Mouse (Mus musculus) myocyte (in vitro differentiated cells): ENCODE measurements around the gene Ugt1a10. TPM values are rescaled to one million over a fixed set of nuclear protein-coding genes. Genes with fewer than 3 reads are reported as not detected.
A peak's percentile ranks its signal among the peaks of the same experiment; 100 is the strongest.
"Not testable (repeated sequence)": the region's sequence is repeated elsewhere in the genome, so short reads cannot be mapped to it uniquely, and the experiment has no call there.

Experiments used
- H3K27me3 ChIP-seq: one replicate; pipeline ENCODE4 v1.6.1; 2011; ENCODE audit not compliant: control insufficient read depth, insufficient read depth, insufficient read length
- H3K36me3 ChIP-seq: one replicate; pipeline ENCODE4 v1.6.1; 2011; ENCODE audit not compliant: control insufficient read depth, insufficient read depth
- H3K4me2 ChIP-seq: one replicate; pipeline ENCODE4 v1.6.1; 2011; ENCODE audit warnings: low read depth, control low read depth
- H3K4me3 ChIP-seq: one replicate; pipeline ENCODE4 v1.5.1; 2011; ENCODE audit warnings: mild to moderate bottlenecking, control low read depth, moderate library complexity
- H3K79me2 ChIP-seq: one replicate; pipeline ENCODE4 v1.6.1; 2011; ENCODE audit not compliant: control insufficient read depth, insufficient read depth
- H3ac ChIP-seq: one replicate; pipeline ENCODE4 v1.6.1; 2011; ENCODE audit not compliant: control insufficient read depth, insufficient read length
- CEBPB ChIP-seq: IDR thresholded peaks from 2 replicates; pipeline ENCODE4 v1.6.1; 2011; ENCODE audit warnings: mild to moderate bottlenecking, moderate library complexity; ENCODE audit not compliant: poor library complexity, insufficient read depth, severe bottlenecking
- E2F4 ChIP-seq: IDR thresholded peaks from one replicate; pipeline ENCODE4 v1.6.1; 2011; ENCODE audit warnings: mild to moderate bottlenecking, control low read depth, moderate library complexity; ENCODE audit not compliant: insufficient read depth
- MAX ChIP-seq: IDR thresholded peaks from one replicate; pipeline ENCODE4 v1.6.1; 2011; ENCODE audit warnings: low read depth, mild to moderate bottlenecking, control low read depth
- MYOD1 ChIP-seq, 3 experiments: IDR thresholded peaks; one replicate each; pipeline ENCODE4 v1.6.1; 2011; ENCODE audit warnings: control low read depth in 2 of 3, low read depth in 2 of 3, mild to moderate bottlenecking in 2 of 3, moderate library complexity in 1 of 3; ENCODE audit not compliant: insufficient read length in 2 of 3, control insufficient read depth in 1 of 3
- MYOG ChIP-seq, 3 experiments: IDR thresholded peaks; one replicate each; pipeline ENCODE4 v1.6.1; 2011; ENCODE audit warnings: control low read depth in 2 of 3, low read depth in 2 of 3, mild to moderate bottlenecking in 2 of 3; ENCODE audit not compliant: insufficient read length in 2 of 3, control insufficient read depth in 1 of 3, insufficient read depth in 1 of 3
- POLR2A ChIP-seq: IDR thresholded peaks from one replicate; pipeline ENCODE4 v1.6.1; 2011; ENCODE audit warnings: low read depth, mild to moderate bottlenecking, control low read depth, moderate library complexity; ENCODE audit not compliant: insufficient read length
- POLR2AphosphoS2 ChIP-seq: IDR thresholded peaks from one replicate; pipeline ENCODE4 v1.6.1; 2011; ENCODE audit warnings: low read depth, control low read depth; ENCODE audit not compliant: insufficient read length
- REST ChIP-seq: IDR thresholded peaks from one replicate; pipeline ENCODE4 v1.6.1; 2011; ENCODE audit warnings: mild to moderate bottlenecking, control low read depth, moderate library complexity; ENCODE audit not compliant: insufficient read depth, insufficient read length
- SRF ChIP-seq: IDR thresholded peaks from one replicate; pipeline ENCODE4 v1.6.1; 2011; ENCODE audit warnings: low read depth; ENCODE audit not compliant: control insufficient read depth, insufficient read length
- TCF12 ChIP-seq: IDR thresholded peaks from one replicate; pipeline ENCODE4 v1.6.1; 2011; ENCODE audit warnings: mild to moderate bottlenecking, control low read depth; ENCODE audit not compliant: poor library complexity, insufficient read depth, severe bottlenecking
- TCF3 ChIP-seq: IDR thresholded peaks from one replicate; pipeline ENCODE4 v1.6.1; 2011; ENCODE audit warnings: low read depth, control low read depth; ENCODE audit not compliant: insufficient read length
- USF1 ChIP-seq: IDR thresholded peaks from one replicate; pipeline ENCODE4 v1.6.1; 2011; ENCODE audit warnings: low read depth, mild to moderate bottlenecking, control low read depth, moderate library complexity
- polyA plus RNA-seq: library from polyadenylated mRNA; unstranded; fragments of >200 nt; fragmentation: generic; extraction: Trizol; gene quantifications from one replicate; pipeline ENCODE4 v1.2.1, GENCODE M21; 2012; ENCODE audit warnings: missing spikeins

Ugt1a10 gene
- polyA plus RNA-seq, 1 experiment, result not detected

DNA sequence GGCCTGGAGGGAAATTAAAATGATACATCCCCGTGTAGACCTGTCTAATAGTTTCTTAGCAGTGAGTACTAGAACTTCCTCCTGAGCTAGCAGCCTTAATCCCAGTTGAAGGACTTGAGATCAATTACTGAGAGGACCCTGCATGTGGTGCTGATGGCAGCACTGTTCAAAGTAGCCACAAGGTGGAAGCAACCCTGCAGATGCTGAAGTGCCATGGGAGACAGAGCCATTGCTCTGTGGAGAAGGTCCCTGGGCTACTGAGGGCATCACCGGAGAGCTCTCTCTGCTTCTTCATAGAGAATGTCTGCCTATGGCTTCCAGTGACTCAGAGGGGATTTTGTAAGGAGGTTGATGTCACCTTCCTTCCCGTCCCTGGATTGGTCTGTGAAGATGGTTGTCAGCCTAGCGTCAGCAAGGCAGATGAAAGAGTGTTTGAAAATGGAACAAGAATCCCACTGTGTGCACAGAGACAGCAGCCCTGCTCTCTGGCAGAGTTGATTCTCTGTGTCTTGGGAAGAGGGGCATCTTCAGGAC lies 70.7 kb downstream of the Ugt1a10 start:
- not testable (repeated sequence) for H3K79me2 ChIP-seq, H3K4me3 ChIP-seq, H3ac ChIP-seq, H3K36me3 ChIP-seq, H3K4me2 ChIP-seq, H3K27me3 ChIP-seq

DNA sequence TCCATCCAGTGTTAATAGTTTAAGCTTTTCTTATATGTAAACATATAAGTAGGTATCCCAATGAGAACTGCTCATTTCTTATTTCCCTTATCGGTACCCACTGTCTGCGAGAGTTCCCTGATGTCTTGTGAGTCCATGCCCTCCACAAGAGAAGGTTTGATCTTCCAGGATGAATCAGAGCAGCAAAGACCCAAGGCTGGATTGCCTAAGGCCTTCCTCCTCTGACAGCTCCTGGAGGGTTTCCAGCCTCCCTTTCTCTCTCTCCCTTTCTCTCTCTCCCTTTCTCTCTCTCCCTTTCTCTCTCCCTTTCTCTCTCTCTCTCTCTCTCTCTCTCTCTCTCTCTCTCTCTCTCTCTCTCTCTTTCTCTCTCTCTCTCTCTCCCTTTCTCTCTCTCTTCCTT lies 73.9 kb downstream of the Ugt1a10 start:
- H3K4me2 ChIP-seq, H3K27me3 ChIP-seq, H3K79me2 ChIP-seq, H3ac ChIP-seq, H3K4me3 ChIP-seq, H3K36me3 ChIP-seq: not testable (repeated sequence)

DNA sequence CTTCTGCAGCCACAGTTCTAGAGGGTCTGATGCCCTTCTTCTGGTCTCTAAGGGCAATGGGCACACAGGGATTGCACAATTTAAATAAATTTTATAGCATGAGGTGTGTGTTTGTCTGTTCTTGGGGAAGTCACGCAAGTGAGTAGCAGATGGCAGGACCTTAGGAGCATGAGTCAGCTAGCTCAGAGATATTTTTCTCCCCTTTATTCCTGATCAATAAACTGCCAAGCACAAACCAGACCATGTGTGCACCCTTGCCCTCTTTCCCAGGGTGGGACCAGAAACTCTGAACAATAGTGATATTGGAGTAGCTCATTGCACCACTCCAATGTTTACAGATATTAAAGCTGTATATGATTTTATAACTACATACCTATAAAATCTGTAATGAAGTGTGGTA lies 75.0 kb downstream of the Ugt1a10 start:
- not testable (repeated sequence) for H3K4me2 ChIP-seq, H3K79me2 ChIP-seq, H3ac ChIP-seq, H3K4me3 ChIP-seq, H3K27me3 ChIP-seq, H3K36me3 ChIP-seq

DNA sequence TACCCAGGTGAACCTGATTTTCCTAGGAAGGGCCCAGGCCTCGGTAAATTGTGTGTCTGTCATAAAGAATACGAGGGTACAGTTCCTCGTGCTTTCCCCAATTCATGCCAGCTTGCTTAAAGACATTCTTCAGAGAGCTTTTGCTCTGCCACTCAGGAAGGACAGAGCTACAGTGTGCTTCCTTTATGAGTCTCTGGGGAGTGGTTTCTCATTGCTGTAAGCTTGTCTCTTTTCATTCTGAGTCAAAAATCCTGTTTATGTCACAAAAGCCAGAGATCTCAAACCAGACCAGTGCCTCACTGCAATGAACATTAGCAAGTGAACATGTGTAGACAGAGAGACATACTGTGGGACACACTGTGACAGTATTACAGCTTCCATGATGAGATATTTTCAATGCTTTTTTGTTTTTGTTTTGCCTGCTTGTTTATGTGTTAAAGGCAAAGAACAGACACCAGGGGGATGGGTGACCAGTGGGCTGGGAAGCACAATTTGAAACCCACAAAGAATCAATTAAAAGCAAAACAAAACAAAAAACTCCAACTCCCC lies 78.8 kb downstream of the Ugt1a10 start:
- TF ChIP-seq USF1, result no peak
- no peak for TF ChIP-seq MAX
- no peak for TF ChIP-seq REST
- TF ChIP-seq TCF12, result no peak
- no peak for TF ChIP-seq POLR2AphosphoS2
- no peak for TF ChIP-seq TCF3
- TF ChIP-seq MYOD1 (IDR thresholded peaks at IDR 0.05; ENCODE audit: control insufficient read depth in 1 of 3, insufficient read length in 2 of 3, low read depth in 2 of 3), result no peak
- no peak for TF ChIP-seq CEBPB
- no peak for TF ChIP-seq MYOG (IDR thresholded peaks at IDR 0.05; ENCODE audit: control insufficient read depth in 1 of 3, insufficient read depth in 1 of 3, insufficient read length in 2 of 3, low read depth in 2 of 3)
- H3K79me2 ChIP-seq, result no peaks in the 10 kb centered on the region
- no peaks in the 10 kb centered on the region for H3K36me3 ChIP-seq
- H3K27me3 ChIP-seq, result no peaks in the 10 kb centered on the region
- peak overlapping the region; percentile 47 for H3K4me2 ChIP-seq
- H3ac ChIP-seq, result no peak overlapping the region
- no peak overlapping the region for H3K4me3 ChIP-seq

DNA sequence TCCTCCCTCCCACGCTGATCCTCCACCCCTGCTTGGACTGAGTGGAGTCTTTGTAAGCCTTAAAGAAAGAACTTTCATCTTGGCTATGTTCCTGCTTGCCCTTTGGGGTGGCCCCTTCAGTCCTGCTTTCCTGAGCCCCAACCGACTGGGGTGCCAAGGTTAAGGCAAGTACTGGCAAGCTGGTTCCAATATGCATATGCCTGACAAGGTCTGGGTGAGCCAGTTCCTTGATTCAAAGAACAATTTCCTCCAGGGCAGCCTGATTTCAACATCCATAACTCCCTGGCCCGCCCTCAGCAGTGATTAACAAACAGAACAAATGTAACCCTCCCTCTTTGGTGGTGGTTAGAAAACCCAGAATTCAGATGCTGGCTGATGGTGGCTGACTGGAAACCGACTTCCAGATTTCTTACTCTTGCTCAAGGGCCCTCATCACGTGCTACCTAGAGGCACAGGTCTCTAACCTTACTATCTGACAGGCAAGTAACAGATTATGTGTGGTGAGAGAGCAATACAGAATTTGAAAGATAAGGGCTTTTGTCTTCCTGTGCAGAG lies 79.3 kb downstream of the Ugt1a10 start, which contains the start of gene Ugt1a6a:
TSS of gene Ugt1a6a (plus strand) at position 353 of the 555 bp plus-strand sequence.
- H3ac ChIP-seq, H3K4me3 ChIP-seq, H3K27me3 ChIP-seq, H3K36me3 ChIP-seq, H3K79me2 ChIP-seq: not testable (repeated sequence)
- TF ChIP-seq POLR2A (peak; percentile 17), CEBPB (peak; percentile 55; the same call in 1 of the 2 replicates)
- peak within 1 kb of the TSS; percentile 51 for H3K4me2 ChIP-seq

DNA sequence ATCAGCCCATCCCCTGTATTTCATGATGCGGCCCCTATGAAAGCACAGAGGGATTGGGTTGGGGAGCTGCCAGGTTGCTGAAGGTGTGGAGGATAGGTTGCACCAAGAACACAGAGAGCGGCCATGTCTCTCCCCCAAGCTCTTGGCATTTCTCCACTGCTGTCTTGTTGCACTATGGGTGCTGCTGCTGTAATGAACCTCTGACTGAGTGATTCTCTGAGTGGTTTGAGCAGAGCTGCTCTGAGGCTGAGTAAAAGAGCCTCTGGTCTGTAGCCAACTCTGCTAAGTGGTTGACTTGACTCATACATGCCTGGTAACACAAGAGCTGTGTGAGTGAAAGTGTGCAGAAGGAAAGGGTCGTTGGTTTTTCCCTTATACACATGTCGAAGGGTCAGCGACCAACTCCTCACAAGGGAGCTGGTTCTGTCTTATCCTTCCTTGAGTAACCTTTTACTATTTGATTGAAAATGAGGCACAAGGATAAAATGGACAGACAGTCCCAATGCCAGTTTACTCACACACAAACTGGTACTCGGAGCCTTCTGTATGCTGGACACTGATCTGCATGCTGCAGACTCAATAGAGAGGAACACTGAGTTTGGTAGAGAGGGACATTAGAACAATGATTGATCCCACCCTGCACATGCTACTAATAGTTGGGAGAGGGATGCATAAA lies 80.2 kb downstream of the Ugt1a10 start:
- not testable (repeated sequence) for H3K36me3 ChIP-seq, H3ac ChIP-seq, H3K27me3 ChIP-seq, H3K4me3 ChIP-seq, H3K79me2 ChIP-seq
- peak overlapping the region; percentile 51 for H3K4me2 ChIP-seq

DNA sequence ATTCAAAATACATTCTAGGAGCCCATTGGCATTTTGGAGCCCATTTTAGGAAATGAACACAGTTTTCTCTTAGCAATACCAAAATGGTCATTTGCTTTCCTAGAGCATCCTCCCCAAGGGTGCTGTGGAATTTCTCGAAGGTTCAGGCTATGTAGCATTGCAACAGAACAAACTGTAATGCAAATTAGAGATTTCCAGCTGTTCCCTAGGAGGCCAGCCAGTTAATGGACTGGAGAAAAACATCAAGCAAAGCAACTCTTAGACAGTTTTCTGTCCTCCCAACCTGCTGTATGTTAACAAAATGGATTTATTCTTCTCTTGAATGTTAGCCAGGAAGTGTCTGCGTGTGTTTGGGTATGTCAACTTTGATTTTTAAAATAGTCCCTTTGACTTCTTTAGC lies 81.5 kb downstream of the Ugt1a10 start:
- Histone ChIP-seq H3ac (no peak overlapping the region), H3K27me3 (no peaks in the 10 kb centered on the region), H3K4me2 (no peak overlapping the region), H3K4me3 (no peak overlapping the region), H3K79me2 (no peaks in the 10 kb centered on the region), H3K36me3 (no peaks in the 10 kb centered on the region)
- TF ChIP-seq MYOD1 (IDR thresholded peaks at IDR 0.05; ENCODE audit: control insufficient read depth in 1 of 3, insufficient read length in 2 of 3, low read depth in 2 of 3) (no peak), E2F4 (no peak), MYOG (IDR thresholded peaks at IDR 0.05; ENCODE audit: control insufficient read depth in 1 of 3, insufficient read depth in 1 of 3, insufficient read length in 2 of 3, low read depth in 2 of 3) (no peak), TCF3 (no peak), MAX (no peak), USF1 (no peak), POLR2A (no peak), REST (no peak), CEBPB (no peak), TCF12 (no peak), SRF (no peak), POLR2AphosphoS2 (no peak)
